ENCODE assay signal across 8 mouse cellular contexts in the genomic region with DNA sequence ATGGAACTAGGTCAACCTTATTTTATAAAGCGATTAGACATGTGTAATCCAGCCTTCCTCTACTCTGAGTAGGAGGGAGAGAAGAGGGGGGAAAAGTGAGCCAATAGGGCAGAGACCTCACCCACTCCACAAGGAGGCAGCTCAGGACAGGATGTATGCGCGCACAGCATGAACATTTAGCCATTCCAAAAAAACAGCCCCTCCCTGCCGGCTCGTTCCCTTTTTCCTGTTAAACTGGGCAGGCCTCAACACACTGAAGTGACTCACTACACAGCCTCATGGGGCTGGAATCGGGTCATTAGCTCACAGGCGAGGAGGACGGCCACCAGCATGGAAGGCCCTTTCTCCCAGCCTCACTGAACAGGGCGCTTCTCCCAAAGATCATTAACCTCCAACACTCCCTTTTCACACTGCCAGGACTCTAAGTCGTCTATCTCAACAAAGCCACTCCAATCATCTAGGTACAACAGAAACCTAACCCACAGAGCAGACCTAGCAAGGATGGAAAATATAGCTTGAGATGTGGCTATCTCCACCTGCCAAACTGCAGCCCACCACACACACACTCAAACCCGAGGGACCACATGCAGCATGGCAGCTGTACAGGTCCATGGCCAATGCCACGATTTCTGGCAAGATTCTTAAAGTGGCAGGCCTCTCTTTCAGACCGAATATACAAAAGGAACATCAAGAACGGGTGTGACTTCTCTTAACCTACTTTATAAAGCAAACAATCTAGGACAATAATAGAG. TPM values are rescaled to one million over a fixed set of nuclear protein-coding genes. Genes with fewer than 3 reads are reported as not detected.
DNase-seq lines count a peak whose midpoint lies in the region; ATAC-seq and TF ChIP-seq lines count a peak whose summit lies in the region.

No protein-coding gene starts in this region.

- H3K27ac ChIP-seq in brown adipose tissue, adult 24 weeks (replicated peaks; ENCODE audit: low read depth, low read length), result peak overlapping the region; percentile 86
- H3K27ac ChIP-seq in kidney, embryonic 14.5 days (ENCODE audit: low read depth, low read length), result peak overlapping the region; percentile 49; the same call in 1 of the 2 replicates
- peak overlapping the region; percentile 43 for H3K27ac ChIP-seq in midbrain, postnatal 0 days (ENCODE audit: low read depth, low read length)

- peak; percentile 31; the same call in 1 of the 2 replicates for TF ChIP-seq CTCF in midbrain, postnatal 0 days (IDR thresholded peaks at IDR 0.05)

- peaks cover 15% of the 10 kb centered on the region for H3K4me1 ChIP-seq in brown adipose tissue, adult 24 weeks (ENCODE audit: control insufficient read depth, insufficient read depth, insufficient read length, low read length)
- peaks cover 26% of the 10 kb centered on the region; the same call in 1 of the 2 replicates for H3K4me1 ChIP-seq in kidney, embryonic 14.5 days (ENCODE audit: control insufficient read depth, insufficient read depth, low read length)
- peaks cover 16% of the 10 kb centered on the region for H3K4me1 ChIP-seq in midbrain, postnatal 0 days (ENCODE audit: insufficient read depth, low read length)

- H3K4me3 ChIP-seq in brown adipose tissue, adult 24 weeks (ENCODE audit: insufficient read depth, low read depth, low read length), result peak overlapping the region; percentile 16; the same call in 1 of the 2 replicates
- H3K4me3 ChIP-seq in kidney, embryonic 14.5 days (ENCODE audit: low read length), result no peak overlapping the region
- no peak overlapping the region for H3K4me3 ChIP-seq in midbrain, postnatal 0 days (ENCODE audit: low read depth, low read length)

- no peaks in the 10 kb centered on the region for H3K9me3 ChIP-seq in kidney, embryonic 14.5 days (ENCODE audit: control insufficient read depth, low read length)
- no peaks in the 10 kb centered on the region for H3K9me3 ChIP-seq in midbrain, postnatal 0 days (ENCODE audit: low read length)

- peak; percentile 51 for DNase-seq in left cerebral cortex, postnatal 4 days
- no peak for DNase-seq in left cerebral cortex, adult 8-10 months (ENCODE audit: low spot score in 2 of 2)
- DNase-seq in gastrocnemius, postnatal 14 days, result peak; percentile 75
- DNase-seq in midbrain, postnatal 0 days (ENCODE audit: low spot score), result peak; percentile 41
- no peak for DNase-seq in layer of hippocampus, postnatal 36 days
- no peak for DNase-seq in layer of hippocampus, adult 9-11 months

- 24% methylated on average over 14 of the region's 14 CpGs for WGBS in kidney, embryonic 14.5 days
- 40% methylated on average over 14 of the region's 14 CpGs for WGBS in midbrain, postnatal 0 days

- ATAC-seq in kidney, embryonic 14.5 days (ENCODE audit: low FRiP score, low TSS enrichment), result peak; percentile 88
- no peak for ATAC-seq in midbrain, postnatal 0 days (ENCODE audit: low FRiP score)

- intact Hi-C loops in left cerebral cortex, postnatal 4 days (cut with DNase I), result no loop called here
- intact Hi-C loops in gastrocnemius, postnatal 14 days (cut with DNase I; ENCODE audit: low total_unique reads), result no loop called here

- no peak overlapping the region for H3K9ac ChIP-seq in kidney, embryonic 14.5 days (ENCODE audit: low read depth, low read length)
- H3K9ac ChIP-seq in midbrain, postnatal 0 days (replicated peaks; ENCODE audit: low read length, poor library complexity, severe bottlenecking), result no peak overlapping the region

- no peak overlapping the region; the same call in 1 of the 2 replicates for H3K4me2 ChIP-seq in kidney, embryonic 14.5 days (replicated peaks; ENCODE audit: low read depth, low read length)
- H3K4me2 ChIP-seq in midbrain, postnatal 0 days (ENCODE audit: low read depth, low read length, poor library complexity, severe bottlenecking), result no peak overlapping the region

- no peaks in the 10 kb centered on the region for H3K27me3 ChIP-seq in kidney, embryonic 14.5 days (ENCODE audit: control insufficient read depth, insufficient read depth, low read length)
- no peaks in the 10 kb centered on the region for H3K27me3 ChIP-seq in midbrain, postnatal 0 days (ENCODE audit: insufficient read depth, low read length)

- H3K36me3 ChIP-seq in kidney, embryonic 14.5 days (ENCODE audit: control insufficient read depth, insufficient read depth, low read length), result peaks cover 33% of the 10 kb centered on the region
- H3K36me3 ChIP-seq in midbrain, postnatal 0 days (ENCODE audit: insufficient read depth, low read length), result peaks cover 18% of the 10 kb centered on the region; the same call in 1 of the 2 replicates

RNA-seq across cellular contexts. Expression of a gene that starts 5.9 kb away (rescaled TPM):
- total RNA-seq in left cerebral cortex, postnatal 4 days (2021), result 100 to 1,000 TPM; 153 to 174 TPM
- total RNA-seq in left cerebral cortex, adult 8-10 months (2022), result 10 to 100 TPM; 35.8 to 47.8 (median 38.5) TPM
- 148 and 154 TPM in 2 replicates for polyA plus RNA-seq in brown adipose tissue, adult 24 weeks (2012; ENCODE audit: insufficient read depth, insufficient read length, missing spikeins)
- total RNA-seq in gastrocnemius, postnatal 14 days (2021), result 100 to 1,000 TPM; 779 to 828 TPM
- polyA plus RNA-seq in kidney, embryonic 14.5 days (2014; fragmentation: Nextera tagmentation; extraction: Ambion mirVana), result 71.3 and 78.2 TPM in 2 replicates
- total RNA-seq in midbrain, postnatal 0 days (2014; rRNA removed), result 104 and 111 TPM in 2 replicates
- 28.1 and 33.6 TPM in 2 replicates for polyA plus RNA-seq in midbrain, postnatal 0 days (2015; fragmentation: Nextera tagmentation; extraction: Ambion mirVana)
- total RNA-seq in layer of hippocampus, postnatal 36 days (2021), result 10 to 100 TPM; 41.3 to 42.9 TPM

RNA-seq across cellular contexts. Expression of a gene that starts 29.0 kb away (rescaled TPM):
- 1 to 10 TPM; 6.6 to 6.7 TPM for total RNA-seq in left cerebral cortex, postnatal 4 days (2021)
- under 1 TPM in 3 of 4 experiments, not detected in 1; 0.21 to 0.48 (median 0.46) TPM for total RNA-seq in left cerebral cortex, adult 8-10 months (2022)
- not detected in 2 replicates for polyA plus RNA-seq in brown adipose tissue, adult 24 weeks (2012; ENCODE audit: insufficient read depth, insufficient read length, missing spikeins)
- under 1 TPM; 0.41 to 0.80 TPM for total RNA-seq in gastrocnemius, postnatal 14 days (2021)
- 3.6 and 5.0 TPM in 2 replicates for polyA plus RNA-seq in kidney, embryonic 14.5 days (2014; fragmentation: Nextera tagmentation; extraction: Ambion mirVana)
- total RNA-seq in midbrain, postnatal 0 days (2014; rRNA removed), result 4.9 and 7.3 TPM in 2 replicates
- polyA plus RNA-seq in midbrain, postnatal 0 days (2015; fragmentation: Nextera tagmentation; extraction: Ambion mirVana), result 6.7 and 6.9 TPM in 2 replicates
- total RNA-seq in layer of hippocampus, postnatal 36 days (2021), result under 1 TPM; 0.51 to 0.52 TPM

Comparison
In these comparisons a context has a peak if more than half of its experiments do, and no peak if none do; other contexts are left out.
1. DNase-seq: peak in left cerebral cortex, postnatal 4 days (single experiment), gastrocnemius, postnatal 14 days (single experiment) and midbrain, postnatal 0 days (single experiment); none in left cerebral cortex, adult 8-10 months (0 of 2), layer of hippocampus, postnatal 36 days (0 of 2) and layer of hippocampus, adult 9-11 months (single experiment).
2. Peak in every context shown above with its lines, with median percentiles within 50 percentile points of each other: H3K27ac ChIP-seq.